Mouse (Mus musculus) lung, adult 2 months (tissue): ENCODE measurements around the gene Crygn. TPM values are rescaled to one million over a fixed set of nuclear protein-coding genes. Genes with fewer than 3 reads are reported as not detected.
A peak's percentile ranks its signal among the peaks of the same experiment; 100 is the strongest.

Experiments
- DNase-seq: peaks from one replicate; pipeline ENCODE4 v3.0.0; 2022
- H3K4me1 ChIP-seq: fragments of 200-500 bp; 2 replicates; pipeline ENCODE4 v1.6.1; 2011; ENCODE audit warnings: low read length; ENCODE audit not compliant: control insufficient read depth, insufficient read depth
- H3K4me3 ChIP-seq: fragments of 200-500 bp; replicated peaks from 2 replicates; pipeline ENCODE3; 2011; ENCODE audit warnings: low read depth, mild to moderate bottlenecking, control low read depth, low read length; ENCODE audit errors: extremely low read depth
- CTCF ChIP-seq: fragments of 200-500 bp; IDR thresholded peaks from 2 replicates; pipeline ENCODE4 v1.5.1; 2011; ENCODE audit warnings: mild to moderate bottlenecking, low read length, control low read depth; ENCODE audit not compliant: insufficient read depth
- POLR2A ChIP-seq: fragments of 200-500 bp; IDR thresholded peaks from 2 replicates; pipeline ENCODE4 v1.6.1; 2011; ENCODE audit warnings: low read depth, mild to moderate bottlenecking, control low read depth, low read length, borderline replicate concordance; ENCODE audit errors: extremely low read depth
- WGBS: fragments of 180-500 bp; shearing (Covaris S2); methylation state at CpG from one replicate; pipeline ENCODE4 v1.1.7; 2018; 5-methylcytosine and 5-hydroxymethylcytosine counted together
- polyA plus RNA-seq: library from polyadenylated mRNA; depleted of rRNA; stranded (reverse); fragments of >200 nt; gene quantifications from 2 replicates; pipeline ENCODE4 v1.2.3, GENCODE M21; 2012; rRNA removed

Gene Crygn
- 0.27 and 0.28 TPM in 2 replicates for polyA plus RNA-seq

DNA sequence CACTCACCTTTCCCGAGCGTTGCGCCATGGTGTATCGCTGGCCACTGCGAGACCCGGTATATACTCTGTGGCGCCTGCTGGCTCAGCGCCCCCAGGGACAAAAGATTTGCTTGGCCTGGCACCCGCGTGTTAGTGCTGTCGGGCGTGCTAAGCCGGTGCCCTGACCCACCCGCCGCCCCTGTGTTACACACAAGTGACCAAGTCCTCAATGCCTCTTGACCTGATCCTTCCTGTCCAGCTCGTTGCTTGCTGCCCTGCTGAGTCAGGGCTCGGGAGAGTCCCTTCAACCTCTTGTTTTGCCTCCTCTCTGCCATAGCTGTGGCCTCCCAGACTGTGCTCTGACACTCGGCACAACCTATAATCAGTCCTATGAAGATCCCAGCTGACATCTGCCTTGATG is at the start of gene Crygn:
Gene Crygn (minus strand): TSS at position 193 of the 400 bp plus-strand sequence.
- 42% methylated on average over 18 of the region's 18 CpGs for WGBS
- no peak for TF ChIP-seq CTCF
- no peak for TF ChIP-seq POLR2A
- DNase-seq = no peak

DNA sequence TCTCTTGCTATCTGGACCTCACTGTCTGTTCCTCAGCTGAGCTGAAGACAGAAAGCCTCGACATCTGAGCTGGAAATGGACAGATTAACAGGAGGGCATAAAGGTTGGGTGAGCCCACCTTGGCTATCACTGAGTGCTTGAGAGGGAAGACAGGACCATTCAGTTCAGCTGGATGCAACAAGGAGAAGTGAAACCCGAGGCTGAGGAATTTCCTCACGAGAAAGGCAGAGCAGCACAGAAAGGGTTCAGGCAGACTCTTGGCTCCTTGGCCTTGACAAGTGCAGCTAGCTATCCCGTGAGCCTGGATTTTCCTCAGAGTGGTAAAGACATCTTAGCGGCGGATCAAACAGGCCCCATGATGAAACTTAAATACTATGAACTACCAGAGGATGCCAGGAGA is 47.4 kb upstream of the Crygn start:
- Histone ChIP-seq H3K4me3 (no peak overlapping the region), H3K4me1 (no peaks in the 10 kb centered on the region; the same call in 1 of the 2 replicates)
- DNase-seq = no peak
- WGBS = 74% methylated on average over 6 of the region's 6 CpGs
- TF ChIP-seq CTCF = no peak
- no peak for TF ChIP-seq POLR2A

More for the DNA sequence above, at the start of gene Crygn:
- Histone ChIP-seq H3K4me1 (no peaks in the 10 kb centered on the region), H3K4me3 (no peak within 1 kb of the TSS)

DNA sequence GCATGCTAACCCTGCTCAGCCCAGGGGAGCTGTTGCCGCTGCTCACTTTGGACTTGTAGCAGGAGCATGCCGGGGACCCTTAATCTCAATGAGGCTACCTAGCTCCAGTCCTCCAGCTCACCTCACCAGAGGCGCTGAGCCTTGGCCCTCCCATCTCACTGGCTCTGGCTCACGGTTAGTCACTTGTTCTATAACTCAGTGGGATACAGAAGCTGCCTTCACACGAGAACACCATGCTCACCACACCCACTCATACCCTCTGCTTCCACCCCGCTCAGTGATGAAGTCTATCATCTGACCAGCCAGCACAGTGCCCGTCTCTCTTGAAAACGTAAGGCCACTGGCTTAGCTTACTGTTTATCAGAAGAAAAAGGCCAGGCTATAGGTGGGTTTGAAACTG is 46.9 kb upstream of the Crygn start:
- H3K4me3 ChIP-seq = no peak overlapping the region
- TF ChIP-seq POLR2A (no peak), CTCF (no peak)
- DNase-seq = no peak
- WGBS = 88% methylated on average over 8 of the region's 8 CpGs
- H3K4me1 ChIP-seq = no peaks in the 10 kb centered on the region; the same call in 1 of the 2 replicates

DNA sequence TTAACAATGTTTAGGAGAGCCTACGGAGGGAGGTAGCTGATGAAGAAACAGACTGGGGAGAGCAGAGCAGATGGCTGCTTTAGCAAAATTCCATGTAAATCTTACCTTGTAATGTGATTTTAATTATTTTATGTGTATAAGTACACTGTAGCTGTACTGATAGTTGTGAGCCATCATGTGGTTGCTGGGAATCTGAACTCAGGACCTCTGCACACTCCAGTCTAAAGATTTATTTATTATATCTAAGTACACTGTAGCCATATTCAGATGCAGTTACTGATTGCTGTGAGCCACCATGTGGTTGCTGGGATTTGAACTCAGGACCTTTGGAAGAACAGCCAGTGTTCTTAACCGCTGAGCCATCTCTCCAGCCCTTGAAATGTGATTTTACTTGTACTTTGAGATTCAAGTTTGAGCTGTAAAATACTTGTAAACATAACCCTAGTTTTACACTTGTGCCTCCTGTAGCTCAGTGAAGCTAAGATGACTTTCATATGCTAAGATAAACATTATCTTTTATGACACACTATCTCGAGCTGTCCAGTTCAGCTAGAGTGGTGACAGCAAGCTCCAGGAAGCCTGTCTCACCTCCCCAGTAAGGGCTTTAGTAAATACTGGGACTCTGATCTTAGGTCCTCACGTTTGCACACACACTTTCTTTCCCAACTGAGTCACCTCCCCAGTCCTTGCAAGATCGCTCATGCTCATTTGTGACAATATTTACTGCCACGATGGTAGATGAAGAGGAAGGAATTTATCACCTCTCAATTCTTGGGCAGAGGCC is 44.2 kb upstream of the Crygn start:
- no peak overlapping the region for H3K4me3 ChIP-seq
- WGBS = 44% methylated on average over 6 of the region's 6 CpGs
- DNase-seq = no peak
- no peak for TF ChIP-seq CTCF
- no peak for TF ChIP-seq POLR2A
- no peaks in the 10 kb centered on the region; the same call in 1 of the 2 replicates for H3K4me1 ChIP-seq

DNA sequence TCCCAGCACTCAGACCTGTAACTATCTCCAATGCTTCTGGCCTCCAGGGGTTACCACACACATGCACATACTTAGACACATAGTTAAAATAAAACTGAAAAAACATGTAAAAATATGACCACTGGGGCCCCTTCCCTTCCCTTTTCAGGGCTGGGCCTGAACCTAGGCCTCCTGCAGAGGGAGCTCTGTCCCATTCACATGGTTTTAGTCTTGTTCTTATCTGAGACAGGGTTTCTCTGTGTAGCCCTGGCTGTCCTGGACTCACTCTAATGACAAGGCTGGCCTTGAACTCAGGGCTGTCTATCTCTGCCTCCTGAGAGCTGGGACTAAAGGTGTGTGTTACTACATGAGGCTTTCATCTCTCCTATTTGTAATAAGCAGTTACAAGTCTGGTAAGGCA is 42.6 kb upstream of the Crygn start:
- no peak for TF ChIP-seq POLR2A
- TF ChIP-seq CTCF = 0 out of 2 replicates have a peak, but pooled peaks have one; percentile 19
- no peak for DNase-seq

DNA sequence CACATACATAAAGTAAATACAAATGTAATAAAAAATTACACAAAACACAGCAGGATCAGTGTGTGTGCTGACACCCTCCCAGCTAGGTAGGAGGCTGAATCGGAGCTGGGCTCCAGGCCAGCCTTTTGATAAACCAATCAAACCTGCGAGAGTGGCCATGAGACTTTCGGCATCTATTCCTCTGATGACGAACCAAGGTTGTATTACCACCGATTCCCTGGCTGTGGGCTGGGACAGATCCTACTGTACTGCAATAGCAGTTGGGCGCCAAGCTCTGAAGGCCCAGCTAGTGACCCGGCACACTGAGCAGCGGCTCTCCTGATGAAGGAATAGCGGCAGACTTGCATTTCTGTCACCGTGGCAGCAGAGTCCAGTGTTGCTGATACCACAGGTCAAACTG is 40.8 kb upstream of the Crygn start:
- WGBS = 63% methylated on average over 10 of the region's 10 CpGs
- Histone ChIP-seq H3K4me3 (no peak overlapping the region), H3K4me1 (no peaks in the 10 kb centered on the region; the same call in 1 of the 2 replicates)
- TF ChIP-seq POLR2A (no peak), CTCF (no peak)
- no peak for DNase-seq

More for the DNA sequence above, 42.6 kb upstream of the Crygn start:
- no peak overlapping the region for H3K4me3 ChIP-seq
- no peaks in the 10 kb centered on the region; the same call in 1 of the 2 replicates for H3K4me1 ChIP-seq

DNA sequence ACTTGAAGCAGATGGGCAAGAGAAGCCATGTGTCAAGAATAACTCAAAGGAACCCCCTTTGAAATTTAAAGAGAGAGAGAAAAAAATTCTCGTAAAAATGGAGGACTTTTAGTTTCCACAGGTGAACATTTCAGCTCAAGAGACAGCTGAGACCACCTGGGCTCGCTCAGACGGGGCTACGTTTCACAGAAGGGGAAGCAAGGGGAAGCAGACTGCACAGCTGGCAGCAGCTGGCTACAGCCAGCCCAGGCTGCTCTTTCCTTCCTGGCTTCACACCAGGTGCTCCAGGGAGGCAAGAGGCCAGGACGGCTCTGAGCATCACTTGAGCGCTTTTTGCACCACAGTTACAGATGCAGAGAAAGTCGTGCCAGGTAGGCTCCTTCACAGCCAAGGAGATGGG is 40.0 kb upstream of the Crygn start:
- TF ChIP-seq CTCF (no peak), POLR2A (no peak)
- Histone ChIP-seq H3K4me1 (no peaks in the 10 kb centered on the region; the same call in 1 of the 2 replicates), H3K4me3 (no peak overlapping the region)
- no peak for DNase-seq
- WGBS = 31% methylated on average over 7 of the region's 7 CpGs

DNA sequence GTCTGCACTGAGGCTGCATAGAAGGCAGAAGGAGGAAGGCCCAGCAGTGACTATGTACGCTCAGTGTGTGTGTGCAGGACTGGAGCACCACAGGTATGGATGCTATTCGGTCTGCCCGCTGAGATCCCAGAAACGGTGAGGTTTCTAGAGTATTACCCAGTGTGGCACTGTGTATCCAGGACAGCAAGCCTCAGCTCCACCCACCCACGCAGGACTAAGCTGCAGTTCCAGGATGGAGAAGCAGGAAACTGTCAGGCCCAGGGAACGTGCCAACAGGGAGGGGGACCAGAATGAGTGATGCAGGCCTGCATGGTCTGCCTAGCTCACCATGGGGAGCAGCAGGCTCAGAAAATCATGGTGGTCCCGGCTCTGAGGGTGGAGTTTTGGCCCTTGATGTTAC is 35.2 kb upstream of the Crygn start:
- H3K4me1 ChIP-seq = no peaks in the 10 kb centered on the region
- TF ChIP-seq POLR2A (no peak), CTCF (no peak)
- 65% methylated on average over 7 of the region's 7 CpGs for WGBS
- no peak overlapping the region for H3K4me3 ChIP-seq
- DNase-seq = no peak

DNA sequence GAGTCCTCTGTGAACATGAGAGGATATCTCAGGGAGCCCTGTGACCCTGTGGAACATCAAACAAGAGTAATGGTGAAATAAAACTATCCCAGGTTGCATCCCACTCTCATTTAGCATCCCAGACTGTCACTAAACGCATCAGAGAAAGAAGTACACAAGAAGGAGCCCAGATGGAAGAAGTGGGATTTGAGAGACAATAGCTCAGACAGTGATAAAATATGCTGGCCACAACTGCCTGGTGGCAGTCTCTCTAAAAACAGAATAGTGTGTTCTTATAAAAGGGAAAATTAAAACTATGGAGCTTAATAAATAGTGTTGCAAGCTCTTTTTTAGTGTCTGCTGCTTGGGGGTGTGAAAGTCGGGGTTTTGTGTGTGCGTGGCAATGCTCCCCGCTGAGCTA is 25.1 kb upstream of the Crygn start:
- WGBS = 86% methylated on average over 4 of the region's 4 CpGs
- no peak for DNase-seq
- no peak for TF ChIP-seq POLR2A
- Histone ChIP-seq H3K4me1 (no peaks in the 10 kb centered on the region), H3K4me3 (no peak overlapping the region)

DNA sequence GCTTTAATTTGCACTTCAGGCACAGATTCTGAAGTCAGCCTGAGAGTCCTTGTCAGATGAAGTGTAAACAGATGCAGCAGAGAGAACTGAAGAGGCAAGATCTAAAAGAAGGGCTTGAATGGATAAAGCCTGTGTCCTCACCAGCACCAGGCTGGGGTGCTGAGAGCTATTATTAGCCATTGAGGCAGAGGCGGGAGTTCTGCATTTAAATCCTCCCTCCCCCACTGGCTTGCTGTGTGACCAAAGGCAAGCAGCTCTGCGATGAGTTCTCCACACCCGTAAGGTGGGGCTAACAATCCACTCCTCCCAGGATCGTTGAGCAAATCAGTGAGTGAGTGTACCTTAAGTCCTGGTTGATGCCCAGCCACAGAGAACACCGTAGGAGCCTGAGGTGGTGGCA is 23.2 kb upstream of the Crygn start:
- no peaks in the 10 kb centered on the region for H3K4me1 ChIP-seq
- no peak overlapping the region for H3K4me3 ChIP-seq
- 24% methylated on average over 5 of the region's 5 CpGs for WGBS
- no peak for TF ChIP-seq POLR2A
- no peak for TF ChIP-seq CTCF
- no peak for DNase-seq
